Mouse (Mus musculus): ENCODE data around the gene Fam169b.

- TF ChIP-seq CTCF (IDR thresholded peaks at IDR 0.05; ENCODE audit: low read depth) (no peak), EP300 (IDR thresholded peaks at IDR 0.05; ENCODE audit: low read depth) (no peak)
Measured at GRCm38 (mm10) chr7:68257767-68258166, 15.9 kb upstream of the Fam169b start.

Measured in heart, postnatal 0 days (tissue).